Mouse (Mus musculus): ENCODE results near the gene Ccdc62.

The Ccdc62 gene

GRCm38 (mm10) chr5:124000824-124001223 is 70.3 kb downstream of the Ccdc62 start:
- no peak for TF ChIP-seq GATA4 (IDR thresholded peaks at IDR 0.05; ENCODE audit: insufficient replicate concordance, low read length)

GRCm38 (mm10) chr5:124001274-124001673 is 70.8 kb downstream of the Ccdc62 start:
- TF ChIP-seq GATA4 (IDR thresholded peaks at IDR 0.05; ENCODE audit: insufficient replicate concordance, low read length) = no peak

- TF ChIP-seq GATA4 (IDR thresholded peaks at IDR 0.05; ENCODE audit: insufficient replicate concordance, low read length) = no peak
Observed at GRCm38 (mm10) chr5:124002876-124003275, 72.4 kb downstream of the Ccdc62 start.

GRCm38 (mm10) chr5:124003375-124003774 is 72.9 kb downstream of the Ccdc62 start:
- no peak for TF ChIP-seq GATA4 (IDR thresholded peaks at IDR 0.05; ENCODE audit: insufficient replicate concordance, low read length)

GRCm38 (mm10) chr5:124004356-124005150 is 74.1 kb downstream of the Ccdc62 start:
- TF ChIP-seq GATA4 (IDR thresholded peaks at IDR 0.05; ENCODE audit: insufficient replicate concordance, low read length) = peak; percentile 70; the same call in 1 of the 2 replicates

GRCm38 (mm10) chr5:124005151-124005500 is 74.6 kb downstream of the Ccdc62 start:
- no peak for TF ChIP-seq GATA4 (IDR thresholded peaks at IDR 0.05; ENCODE audit: insufficient replicate concordance, low read length)

GRCm38 (mm10) chr5:124005591-124005990 is 75.1 kb downstream of the Ccdc62 start:
- TF ChIP-seq GATA4 (IDR thresholded peaks at IDR 0.05; ENCODE audit: insufficient replicate concordance, low read length) = no peak

GRCm38 (mm10) chr5:124006082-124006873 is 75.8 kb downstream of the Ccdc62 start:
- TF ChIP-seq GATA4 (IDR thresholded peaks at IDR 0.05; ENCODE audit: insufficient replicate concordance, low read length) = no peak

- no peak for TF ChIP-seq GATA4 (IDR thresholded peaks at IDR 0.05; ENCODE audit: insufficient replicate concordance, low read length)
Observed at GRCm38 (mm10) chr5:124006891-124007491, 76.5 kb downstream of the Ccdc62 start.

- no peak for TF ChIP-seq GATA4 (IDR thresholded peaks at IDR 0.05; ENCODE audit: insufficient replicate concordance, low read length)
Observed at GRCm38 (mm10) chr5:124010077-124010476, 79.6 kb downstream of the Ccdc62 start.

GRCm38 (mm10) chr5:124010910-124011655 is 80.6 kb downstream of the Ccdc62 start:
- TF ChIP-seq GATA4 (IDR thresholded peaks at IDR 0.05; ENCODE audit: insufficient replicate concordance, low read length) = no peak

GRCm38 (mm10) chr5:124011927-124012326 is 81.4 kb downstream of the Ccdc62 start:
- TF ChIP-seq GATA4 (IDR thresholded peaks at IDR 0.05; ENCODE audit: insufficient replicate concordance, low read length) = no peak

- TF ChIP-seq GATA4 (IDR thresholded peaks at IDR 0.05; ENCODE audit: insufficient replicate concordance, low read length) = no peak
Observed at GRCm38 (mm10) chr5:124012885-124013284, 82.4 kb downstream of the Ccdc62 start.

GRCm38 (mm10) chr5:124013747-124014146 is 83.3 kb downstream of the Ccdc62 start:
- no peak for TF ChIP-seq GATA4 (IDR thresholded peaks at IDR 0.05; ENCODE audit: insufficient replicate concordance, low read length)

GRCm38 (mm10) chr5:124014180-124014579 is 83.7 kb downstream of the Ccdc62 start:
- TF ChIP-seq GATA4 (IDR thresholded peaks at IDR 0.05; ENCODE audit: insufficient replicate concordance, low read length) = no peak
